Mouse (Mus musculus): ENCODE measurements at regions not wholly inside any gene's neighbourhood (a gene's known extent, or its start where the extent isn't known, plus 50 kb on each side); places are given as distances from the start of the nearest gene placed in this dataset.

- TF ChIP-seq CTCF (IDR thresholded peaks at IDR 0.05; ENCODE audit: extremely low read depth, insufficient read depth, low read length) (no peak), POLR2A (IDR thresholded peaks at IDR 0.05; ENCODE audit: extremely low read depth, insufficient read depth, low read length) (no peak)
- H3K4me3 ChIP-seq (ENCODE audit: insufficient read depth, low read length): no peak overlapping the region
- no peaks in the 10 kb centered on the region for H3K4me1 ChIP-seq (ENCODE audit: control insufficient read depth, insufficient read depth, low read length)
- H3K27ac ChIP-seq (ENCODE audit: insufficient read depth, low read length): no peak overlapping the region
Measured at GRCm38 (mm10) chr17:62974627-62975279, 93.6 kb upstream of the Efna5 start.

GRCm38 (mm10) chr17:62969025-62969424 is 87.9 kb upstream of the Efna5 start:
- Histone ChIP-seq H3K4me1 (ENCODE audit: control insufficient read depth, insufficient read depth, low read length) (no peaks in the 10 kb centered on the region), H3K4me3 (ENCODE audit: insufficient read depth, low read length) (no peak overlapping the region), H3K27ac (ENCODE audit: insufficient read depth, low read length) (no peak overlapping the region)
- TF ChIP-seq CTCF (IDR thresholded peaks at IDR 0.05; ENCODE audit: extremely low read depth, insufficient read depth, low read length) (no peak), POLR2A (IDR thresholded peaks at IDR 0.05; ENCODE audit: extremely low read depth, insufficient read depth, low read length) (no peak)

GRCm38 (mm10) chr17:62963824-62964223 is 82.7 kb upstream of the Efna5 start:
- TF ChIP-seq POLR2A (IDR thresholded peaks at IDR 0.05; ENCODE audit: extremely low read depth, insufficient read depth, low read length): no peak
- no peak for TF ChIP-seq CTCF (IDR thresholded peaks at IDR 0.05; ENCODE audit: extremely low read depth, insufficient read depth, low read length)
- Histone ChIP-seq H3K27ac (ENCODE audit: insufficient read depth, low read length) (no peak overlapping the region), H3K4me3 (ENCODE audit: insufficient read depth, low read length) (no peak overlapping the region), H3K4me1 (ENCODE audit: control insufficient read depth, insufficient read depth, low read length) (no peaks in the 10 kb centered on the region)

- no peak overlapping the region for H3K27ac ChIP-seq (ENCODE audit: insufficient read depth, low read length)
- H3K4me1 ChIP-seq (ENCODE audit: control insufficient read depth, insufficient read depth, low read length): no peaks in the 10 kb centered on the region
- TF ChIP-seq CTCF (IDR thresholded peaks at IDR 0.05; ENCODE audit: extremely low read depth, insufficient read depth, low read length) (no peak), POLR2A (IDR thresholded peaks at IDR 0.05; ENCODE audit: extremely low read depth, insufficient read depth, low read length) (no peak)
- no peak overlapping the region for H3K4me3 ChIP-seq (ENCODE audit: insufficient read depth, low read length)
Measured at GRCm38 (mm10) chr17:62962292-62962618, 81.1 kb upstream of the Efna5 start.

- H3K4me1 ChIP-seq (ENCODE audit: control insufficient read depth, insufficient read depth, low read length): no peaks in the 10 kb centered on the region
- TF ChIP-seq CTCF (IDR thresholded peaks at IDR 0.05; ENCODE audit: extremely low read depth, insufficient read depth, low read length) (no peak), POLR2A (IDR thresholded peaks at IDR 0.05; ENCODE audit: extremely low read depth, insufficient read depth, low read length) (no peak)
- no peak overlapping the region for H3K4me3 ChIP-seq (ENCODE audit: insufficient read depth, low read length)
- H3K27ac ChIP-seq (ENCODE audit: insufficient read depth, low read length): no peak overlapping the region
Measured at GRCm38 (mm10) chr17:62961596-62962291, 80.6 kb upstream of the Efna5 start.

GRCm38 (mm10) chr17:62959146-62959545 is 78.0 kb upstream of the Efna5 start:
- Histone ChIP-seq H3K4me1 (ENCODE audit: control insufficient read depth, insufficient read depth, low read length) (no peaks in the 10 kb centered on the region), H3K4me3 (ENCODE audit: insufficient read depth, low read length) (no peak overlapping the region), H3K27ac (ENCODE audit: insufficient read depth, low read length) (no peak overlapping the region)
- TF ChIP-seq CTCF (IDR thresholded peaks at IDR 0.05; ENCODE audit: extremely low read depth, insufficient read depth, low read length): no peak
- TF ChIP-seq POLR2A (IDR thresholded peaks at IDR 0.05; ENCODE audit: extremely low read depth, insufficient read depth, low read length): no peak

GRCm38 (mm10) chr17:62947537-62948193 is 66.5 kb upstream of the Efna5 start:
- TF ChIP-seq CTCF (IDR thresholded peaks at IDR 0.05; ENCODE audit: extremely low read depth, insufficient read depth, low read length) (no peak), POLR2A (IDR thresholded peaks at IDR 0.05; ENCODE audit: extremely low read depth, insufficient read depth, low read length) (no peak)
- H3K4me3 ChIP-seq (ENCODE audit: insufficient read depth, low read length): no peak overlapping the region
- peaks cover 6% of the 10 kb centered on the region; the same call in 1 of the 2 replicates for H3K4me1 ChIP-seq (ENCODE audit: control insufficient read depth, insufficient read depth, low read length)
- H3K27ac ChIP-seq (ENCODE audit: insufficient read depth, low read length): peak overlapping the region; percentile 45; the same call in 1 of the 2 replicates

- Histone ChIP-seq H3K27ac (ENCODE audit: insufficient read depth, low read length) (no peak overlapping the region), H3K4me3 (ENCODE audit: insufficient read depth, low read length) (no peak overlapping the region), H3K4me1 (ENCODE audit: control insufficient read depth, insufficient read depth, low read length) (no peaks in the 10 kb centered on the region)
- no peak for TF ChIP-seq CTCF (IDR thresholded peaks at IDR 0.05; ENCODE audit: extremely low read depth, insufficient read depth, low read length)
- TF ChIP-seq POLR2A (IDR thresholded peaks at IDR 0.05; ENCODE audit: extremely low read depth, insufficient read depth, low read length): no peak
Measured at GRCm38 (mm10) chr17:62940573-62941252, 59.6 kb upstream of the Efna5 start.

- no peak for TF ChIP-seq POLR2A (IDR thresholded peaks at IDR 0.05; ENCODE audit: extremely low read depth, insufficient read depth, low read length)
- no peak for TF ChIP-seq CTCF (IDR thresholded peaks at IDR 0.05; ENCODE audit: extremely low read depth, insufficient read depth, low read length)
- Histone ChIP-seq H3K4me1 (ENCODE audit: control insufficient read depth, insufficient read depth, low read length) (no peaks in the 10 kb centered on the region), H3K4me3 (ENCODE audit: insufficient read depth, low read length) (no peak overlapping the region), H3K27ac (ENCODE audit: insufficient read depth, low read length) (no peak overlapping the region)
Measured at GRCm38 (mm10) chr17:62939930-62940572, 58.9 kb upstream of the Efna5 start.

Measured in cortical plate, adult 2 months (tissue).